Mouse (Mus musculus): ENCODE data around the gene Il20rb.

The Il20rb gene

GRCm38 (mm10) chr9:100430911-100431310 lies 55.7 kb downstream of the Il20rb start:
- DNase-seq (ENCODE audit: low spot score in 2 of 2): no peak

DNA sequence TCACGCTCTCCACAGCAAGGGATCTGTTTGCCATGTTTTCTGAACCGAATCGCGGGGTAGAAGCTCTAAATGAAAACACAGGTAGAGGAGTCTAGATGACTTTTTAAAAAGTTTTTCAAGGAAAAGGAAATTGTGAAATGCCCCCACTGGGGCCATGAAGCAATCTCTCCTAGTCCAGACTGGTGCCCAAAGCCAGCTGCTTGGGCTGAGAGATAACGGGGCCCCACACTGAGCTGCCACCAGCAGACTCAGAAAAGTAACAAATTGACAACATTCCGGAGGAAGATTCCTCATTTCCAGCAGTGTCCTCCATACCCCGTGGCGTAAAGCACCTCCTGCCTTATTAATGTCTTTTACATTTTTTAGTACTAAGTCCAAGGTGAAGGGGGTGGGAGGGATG lies 66.9 kb downstream of the Il20rb start:
- DNase-seq (ENCODE audit: low spot score in 2 of 2): no peak

- no peak for DNase-seq (ENCODE audit: low spot score in 2 of 2)
These were observed 67.5 kb downstream of the Il20rb start for GRCm38 (mm10) chr9:100419103-100419502.

DNA sequence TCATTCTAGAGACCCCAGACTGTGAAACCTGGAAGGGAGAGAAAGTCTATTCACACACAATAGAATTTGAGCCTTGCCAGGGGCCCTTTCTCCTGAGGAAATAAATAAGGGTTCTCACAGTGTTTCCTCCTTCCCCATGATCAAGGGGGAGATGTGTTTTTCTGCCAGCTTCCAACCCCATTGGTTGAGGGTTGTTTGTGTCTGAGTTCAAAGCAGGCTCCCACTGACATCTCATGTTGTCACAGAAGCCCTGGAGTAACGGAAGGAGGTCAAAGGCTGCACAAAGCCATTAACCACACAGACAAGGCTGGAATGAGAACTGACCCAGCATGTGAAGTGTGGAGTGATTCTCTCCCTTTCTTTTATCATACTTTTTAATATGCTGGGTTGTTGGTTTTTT lies 69.8 kb downstream of the Il20rb start:
- no peak for DNase-seq (ENCODE audit: low spot score in 2 of 2)

GRCm38 (mm10) chr9:100416299-100416698 lies 70.3 kb downstream of the Il20rb start:
- no peak for DNase-seq (ENCODE audit: low spot score in 2 of 2)

GRCm38 (mm10) chr9:100415328-100415979 lies 71.1 kb downstream of the Il20rb start:
- no peak for DNase-seq (ENCODE audit: low spot score in 2 of 2)

All from urinary bladder, postnatal 4 days (tissue).